ENCODE assay signal across 18 mouse cellular contexts in the genomic region with DNA sequence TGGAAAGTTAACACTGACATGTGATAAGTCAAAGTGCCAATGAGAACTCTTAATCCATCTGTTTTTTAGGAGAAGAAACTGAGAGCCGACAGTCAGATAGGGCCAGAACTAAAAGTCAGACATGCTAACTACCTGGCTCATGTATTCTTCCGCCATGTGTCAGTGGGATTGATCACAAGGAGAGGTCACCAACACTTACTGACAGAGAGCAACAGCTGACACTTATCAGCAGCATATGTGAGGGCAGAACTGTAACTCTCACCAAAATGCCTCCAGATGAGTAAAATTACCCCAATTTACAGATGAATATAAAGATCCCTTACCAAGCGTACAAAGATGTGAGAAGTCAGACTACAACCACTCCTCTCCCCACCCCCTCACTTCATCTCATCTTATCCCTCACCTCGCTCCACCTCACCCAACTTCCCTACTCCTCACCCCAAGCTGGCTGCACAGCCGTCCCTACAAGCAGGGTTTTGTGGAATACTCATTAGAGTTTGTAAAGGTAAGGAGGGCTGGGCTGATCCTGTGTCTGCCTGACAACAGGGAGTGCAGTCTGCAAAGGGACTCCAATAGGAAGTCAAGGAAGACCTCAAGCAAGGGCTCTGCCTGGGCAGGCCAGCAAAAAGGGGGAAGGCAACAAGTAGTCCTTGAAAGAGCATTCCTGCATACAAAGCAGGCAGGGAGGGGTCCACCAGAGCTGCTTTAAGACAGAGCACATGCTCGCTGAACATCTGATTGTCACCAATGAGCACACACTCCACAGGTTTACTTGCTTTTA.
DNase-seq lines count a peak whose midpoint lies in the region; ATAC-seq lines count a peak whose summit lies in the region.
"Had no signal": no experiment of that assay in that cellular context is flagged by ENCODE, and none has a peak within 500 bp of the region (broad histone marks: within the 10 kb centered on the region; RNA-seq: fewer than 3 reads in every experiment).

No protein-coding gene starts in this region.

- H3K27me3 ChIP-seq in heart, embryonic 10.5 days (ENCODE audit: insufficient read depth, poor library complexity, severe bottlenecking): no peaks in the 10 kb centered on the region
- no peaks in the 10 kb centered on the region for H3K27me3 ChIP-seq in midbrain, embryonic 11.5 days (ENCODE audit: control insufficient read depth, insufficient read depth, low read length)
- H3K27me3 ChIP-seq in midbrain, embryonic 15.5 days (replicated peaks): no peaks in the 10 kb centered on the region
- no peaks in the 10 kb centered on the region for H3K27me3 ChIP-seq in embryonic facial prominence, embryonic 10.5 days (replicated peaks; ENCODE audit: low read depth, poor library complexity, severe bottlenecking)
- no peaks in the 10 kb centered on the region for H3K27me3 ChIP-seq in stomach, embryonic 16.5 days (ENCODE audit: control insufficient read depth, insufficient read depth, low read length)
- H3K27me3 ChIP-seq: midbrain, embryonic 12.5 days had no signal

- H3K4me1 ChIP-seq in heart, embryonic 10.5 days: peaks cover 70% of the 10 kb centered on the region
- peaks cover 30% of the 10 kb centered on the region for H3K4me1 ChIP-seq in midbrain, embryonic 11.5 days (ENCODE audit: control insufficient read depth, insufficient read depth, low read length)
- H3K4me1 ChIP-seq in midbrain, embryonic 15.5 days: peaks cover 15% of the 10 kb centered on the region
- peaks cover 64% of the 10 kb centered on the region for H3K4me1 ChIP-seq in embryonic facial prominence, embryonic 10.5 days
- H3K4me1 ChIP-seq in stomach, embryonic 16.5 days (ENCODE audit: control insufficient read depth, insufficient read depth, low read length): peaks cover 50% of the 10 kb centered on the region

- no peak overlapping the region for H3K4me2 ChIP-seq in midbrain, embryonic 11.5 days
- H3K4me2 ChIP-seq in midbrain, embryonic 15.5 days: no peak overlapping the region
- H3K4me2 ChIP-seq in stomach, embryonic 16.5 days (ENCODE audit: low read depth, low read length): no peak overlapping the region
- H3K4me2 ChIP-seq: midbrain, embryonic 12.5 days had no signal

- no peak overlapping the region for H3K4me3 ChIP-seq in heart, embryonic 10.5 days
- no peak overlapping the region for H3K4me3 ChIP-seq in midbrain, embryonic 11.5 days (ENCODE audit: low read depth, low read length)
- H3K4me3 ChIP-seq in midbrain, embryonic 15.5 days: no peak overlapping the region
- no peak overlapping the region for H3K4me3 ChIP-seq in embryonic facial prominence, embryonic 10.5 days
- no peak overlapping the region for H3K4me3 ChIP-seq in stomach, embryonic 16.5 days (replicated peaks; ENCODE audit: low read length)
- H3K4me3 ChIP-seq: midbrain, embryonic 12.5 days had no signal

- 0 out of 2 replicates have a peak, but pooled peaks have one; percentile 20 for ATAC-seq in midbrain, embryonic 11.5 days (ENCODE audit: low FRiP score)
- ATAC-seq in midbrain, embryonic 15.5 days (replicated peaks): no peak
- no peak for ATAC-seq in stomach, embryonic 16.5 days (ENCODE audit: insufficient read depth, low FRiP score)
- ATAC-seq: forebrain, embryonic 14.5 days; hindbrain, embryonic 16.5 days had no signal

- WGBS in heart, embryonic 10.5 days: 65% methylated on average over 6 of the region's 6 CpGs
- 62% methylated on average over 6 of the region's 6 CpGs for WGBS in midbrain, embryonic 11.5 days
- WGBS in midbrain, embryonic 15.5 days: 61% methylated on average over 6 of the region's 6 CpGs
- 54% methylated on average over 6 of the region's 6 CpGs for WGBS in embryonic facial prominence, embryonic 10.5 days
- 65% methylated on average over 6 of the region's 6 CpGs for WGBS in stomach, embryonic 16.5 days

- DNase-seq in heart, embryonic 10.5 days (ENCODE audit: low spot score): no peak
- no peak for DNase-seq in heart, postnatal 36 days
- DNase-seq in midbrain, embryonic 11.5 days (ENCODE audit: low spot score, missing footprints): no peak
- peak; percentile 34 for DNase-seq in embryonic facial prominence, embryonic 10.5 days (ENCODE audit: low spot score)
- DNase-seq in adrenal gland, postnatal 10 days: no peak
- DNase-seq in urinary bladder, adult 18-20 months (ENCODE audit: low spot score in 2 of 2): no peak
- DNase-seq: adrenal gland, postnatal 25 days; cerebellum, adult 8-10 months; kidney, adult 11 months; kidney, postnatal 25 days; lung, adult 18-20 months; retina, postnatal 1 day; thymus, postnatal 14 days had no signal

- no peak overlapping the region; the same call in 1 of the 2 replicates for H3K9ac ChIP-seq in midbrain, embryonic 11.5 days (ENCODE audit: low read length)
- H3K9ac ChIP-seq in midbrain, embryonic 15.5 days: no peak overlapping the region
- H3K9ac ChIP-seq in stomach, embryonic 16.5 days (ENCODE audit: low read length): no peak overlapping the region
- H3K9ac ChIP-seq: midbrain, embryonic 12.5 days had no signal

- H3K9me3 ChIP-seq in heart, embryonic 10.5 days: no peaks in the 10 kb centered on the region
- H3K9me3 ChIP-seq in midbrain, embryonic 11.5 days (ENCODE audit: control insufficient read depth, low read length): no peaks in the 10 kb centered on the region
- H3K9me3 ChIP-seq in midbrain, embryonic 15.5 days: no peaks in the 10 kb centered on the region
- no peaks in the 10 kb centered on the region for H3K9me3 ChIP-seq in embryonic facial prominence, embryonic 10.5 days
- no peaks in the 10 kb centered on the region for H3K9me3 ChIP-seq in stomach, embryonic 16.5 days (replicated peaks; ENCODE audit: control insufficient read depth, low read length)
- H3K9me3 ChIP-seq: midbrain, embryonic 12.5 days had no signal

- H3K27ac ChIP-seq in heart, embryonic 10.5 days: peak overlapping the region; percentile 53
- H3K27ac ChIP-seq in midbrain, embryonic 11.5 days (ENCODE audit: low read depth, low read length): no peak overlapping the region
- H3K27ac ChIP-seq in midbrain, embryonic 15.5 days: no peak overlapping the region
- no peak overlapping the region for H3K27ac ChIP-seq in embryonic facial prominence, embryonic 10.5 days (replicated peaks)
- peak overlapping the region; percentile 10; the same call in 1 of the 2 replicates for H3K27ac ChIP-seq in stomach, embryonic 16.5 days (ENCODE audit: low read length)
- H3K27ac ChIP-seq: midbrain, embryonic 12.5 days had no signal

- intact Hi-C loops in heart, postnatal 36 days (cut with DNase I): no loop called here

- no peaks in the 10 kb centered on the region for H3K36me3 ChIP-seq in heart, embryonic 10.5 days
- H3K36me3 ChIP-seq in midbrain, embryonic 11.5 days (ENCODE audit: control insufficient read depth, insufficient read depth, low read length): no peaks in the 10 kb centered on the region
- no peaks in the 10 kb centered on the region for H3K36me3 ChIP-seq in midbrain, embryonic 15.5 days (replicated peaks)
- no peaks in the 10 kb centered on the region for H3K36me3 ChIP-seq in embryonic facial prominence, embryonic 10.5 days (replicated peaks)
- H3K36me3 ChIP-seq in stomach, embryonic 16.5 days (ENCODE audit: control insufficient read depth, insufficient read depth, low read length): no peaks in the 10 kb centered on the region
- H3K36me3 ChIP-seq: midbrain, embryonic 12.5 days had no signal

Comparison
In these comparisons a context has a peak if more than half of its experiments do, and no peak if none do; other contexts are left out.
1. H3K27ac ChIP-seq: peak in heart, embryonic 10.5 days (single experiment) and stomach, embryonic 16.5 days (single experiment); none in midbrain, embryonic 11.5 days (single experiment), midbrain, embryonic 15.5 days (single experiment) and embryonic facial prominence, embryonic 10.5 days (single experiment).